Mouse (Mus musculus): ENCODE results near the gene Clip3. TPM values are rescaled to one million over a fixed set of nuclear protein-coding genes. Genes with fewer than 3 reads are reported as not detected.

The Clip3 gene
- total RNA-seq, 1 experiment: 5.4 TPM

GRCm38 (mm10) chr7:30282740-30283139, 8.8 kb upstream of the Clip3 start:
- DNase-seq (ENCODE audit: low read depth, low spot score): no peak
- Histone ChIP-seq H3K27ac (ENCODE audit: insufficient read depth, low read depth, low read length, poor library complexity, severe bottlenecking) (no peak overlapping the region), H3K4me3 (ENCODE audit: insufficient read depth in 1 of 2, low read depth in 1 of 2, low read length in 2 of 2, poor library complexity in 1 of 2, severe bottlenecking in 1 of 2) (no peak overlapping the region), H3K9me3 (ENCODE audit: control insufficient read depth, insufficient read depth, low read depth, low read length) (no peaks in the 10 kb centered on the region), H3K4me1 (ENCODE audit: control insufficient read depth in 2 of 2, insufficient read depth in 2 of 2, low read length in 2 of 2, poor library complexity in 1 of 2) (peaks cover 2 to 7% of the 10 kb centered on the region in 2 experiments; a peak in 2 of 4 replicates), H3K36me3 (ENCODE audit: control insufficient read depth, insufficient read depth, low read length, poor library complexity, severe bottlenecking) (no peaks in the 10 kb centered on the region), H3K9ac (ENCODE audit: insufficient read depth, low read depth, low read length, poor library complexity, severe bottlenecking) (no peak overlapping the region)
- in situ Hi-C loops (cut with MboI; ENCODE audit: low sequenced_read_pairs in 2 of 2, unreplicated experiment in 2 of 2): no loop called here
- no peak for TF ChIP-seq CHD2 (IDR thresholded peaks at IDR 0.05; ENCODE audit: low read depth, low read length)
- TF ChIP-seq HCFC1 (IDR thresholded peaks at IDR 0.05; ENCODE audit: borderline replicate concordance, insufficient read depth, low read length): no peak
- TF ChIP-seq MAFK (IDR thresholded peaks at IDR 0.05; ENCODE audit: insufficient read depth, low read depth, low read length): no peak
- TF ChIP-seq ZC3H11A (IDR thresholded peaks at IDR 0.05; ENCODE audit: borderline replicate concordance, low read depth, low read length): no peak
- TF ChIP-seq ZNF384 (IDR thresholded peaks at IDR 0.05; ENCODE audit: low read depth, low read length): no peak

GRCm38 (mm10) chr7:30286701-30287410, 4.7 kb upstream of the Clip3 start:
- no peak for TF ChIP-seq HCFC1 (IDR thresholded peaks at IDR 0.05; ENCODE audit: borderline replicate concordance, insufficient read depth, low read length)
- TF ChIP-seq ZC3H11A (IDR thresholded peaks at IDR 0.05; ENCODE audit: borderline replicate concordance, low read depth, low read length): no peak
- no peak for TF ChIP-seq MAFK (IDR thresholded peaks at IDR 0.05; ENCODE audit: insufficient read depth, low read depth, low read length)
- TF ChIP-seq ZNF384 (IDR thresholded peaks at IDR 0.05; ENCODE audit: low read depth, low read length): peak; percentile 74
- Histone ChIP-seq H3K4me1 (ENCODE audit: control insufficient read depth in 2 of 2, insufficient read depth in 2 of 2, low read length in 2 of 2, poor library complexity in 1 of 2) (peaks cover 0 to 11% of the 10 kb centered on the region in 2 experiments; a peak in 1 of 4 replicates), H3K9ac (ENCODE audit: insufficient read depth, low read depth, low read length, poor library complexity, severe bottlenecking) (no peak overlapping the region), H3K36me3 (ENCODE audit: control insufficient read depth, insufficient read depth, low read length, poor library complexity, severe bottlenecking) (no peaks in the 10 kb centered on the region), H3K9me3 (ENCODE audit: control insufficient read depth, insufficient read depth, low read depth, low read length) (no peaks in the 10 kb centered on the region), H3K4me3 (ENCODE audit: insufficient read depth in 1 of 2, low read depth in 1 of 2, low read length in 2 of 2, poor library complexity in 1 of 2, severe bottlenecking in 1 of 2) (no peak overlapping the region), H3K27ac (ENCODE audit: insufficient read depth, low read depth, low read length, poor library complexity, severe bottlenecking) (no peak overlapping the region)
- DNase-seq (ENCODE audit: low read depth, low spot score): no peak
- in situ Hi-C loops (cut with MboI; ENCODE audit: low sequenced_read_pairs in 2 of 2, unreplicated experiment in 2 of 2): no loop called here

DNA sequence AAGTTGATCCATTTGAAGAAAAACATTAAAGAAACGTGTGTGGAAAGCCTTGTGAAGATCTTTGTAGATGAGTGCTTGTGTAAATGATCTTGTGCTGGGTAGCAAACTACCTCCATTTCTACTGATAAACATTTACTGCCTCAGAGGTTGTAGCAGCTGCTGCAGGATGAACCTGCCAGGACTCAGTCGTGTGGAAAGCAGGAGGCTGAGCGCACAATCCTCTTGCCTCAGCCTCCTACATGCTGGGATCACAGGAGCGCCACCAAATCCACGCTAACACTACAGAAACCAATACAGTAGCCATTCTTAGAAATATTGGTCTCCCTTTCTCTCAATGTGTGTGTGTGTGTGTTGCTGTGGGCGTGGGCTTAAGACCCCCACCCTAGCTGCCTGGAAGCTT, 3.5 kb upstream of the Clip3 start:
- H3K9ac ChIP-seq (ENCODE audit: insufficient read depth, low read depth, low read length, poor library complexity, severe bottlenecking): no peak overlapping the region
- no peak overlapping the region for H3K27ac ChIP-seq (ENCODE audit: insufficient read depth, low read depth, low read length, poor library complexity, severe bottlenecking)
- in situ Hi-C loops (cut with MboI; ENCODE audit: low sequenced_read_pairs in 2 of 2, unreplicated experiment in 2 of 2): no loop called here
- no peak for DNase-seq (ENCODE audit: low read depth, low spot score)
- H3K36me3 ChIP-seq (ENCODE audit: control insufficient read depth, insufficient read depth, low read length, poor library complexity, severe bottlenecking): no peaks in the 10 kb centered on the region
- H3K4me1 ChIP-seq (ENCODE audit: control insufficient read depth in 2 of 2, insufficient read depth in 2 of 2, low read length in 2 of 2, poor library complexity in 1 of 2): peaks cover 0 to 11% of the 10 kb centered on the region in 2 experiments; a peak in 1 of 4 replicates
- TF ChIP-seq MAFK (IDR thresholded peaks at IDR 0.05; ENCODE audit: insufficient read depth, low read depth, low read length) (no peak), HCFC1 (IDR thresholded peaks at IDR 0.05; ENCODE audit: borderline replicate concordance, insufficient read depth, low read length) (no peak), CHD2 (IDR thresholded peaks at IDR 0.05; ENCODE audit: low read depth, low read length) (no peak), ZNF384 (IDR thresholded peaks at IDR 0.05; ENCODE audit: low read depth, low read length) (no peak), ZC3H11A (IDR thresholded peaks at IDR 0.05; ENCODE audit: borderline replicate concordance, low read depth, low read length) (no peak)
- no peaks in the 10 kb centered on the region for H3K9me3 ChIP-seq (ENCODE audit: control insufficient read depth, insufficient read depth, low read depth, low read length)
- no peak overlapping the region for H3K4me3 ChIP-seq (ENCODE audit: insufficient read depth in 1 of 2, low read depth in 1 of 2, low read length in 2 of 2, poor library complexity in 1 of 2, severe bottlenecking in 1 of 2)

DNA sequence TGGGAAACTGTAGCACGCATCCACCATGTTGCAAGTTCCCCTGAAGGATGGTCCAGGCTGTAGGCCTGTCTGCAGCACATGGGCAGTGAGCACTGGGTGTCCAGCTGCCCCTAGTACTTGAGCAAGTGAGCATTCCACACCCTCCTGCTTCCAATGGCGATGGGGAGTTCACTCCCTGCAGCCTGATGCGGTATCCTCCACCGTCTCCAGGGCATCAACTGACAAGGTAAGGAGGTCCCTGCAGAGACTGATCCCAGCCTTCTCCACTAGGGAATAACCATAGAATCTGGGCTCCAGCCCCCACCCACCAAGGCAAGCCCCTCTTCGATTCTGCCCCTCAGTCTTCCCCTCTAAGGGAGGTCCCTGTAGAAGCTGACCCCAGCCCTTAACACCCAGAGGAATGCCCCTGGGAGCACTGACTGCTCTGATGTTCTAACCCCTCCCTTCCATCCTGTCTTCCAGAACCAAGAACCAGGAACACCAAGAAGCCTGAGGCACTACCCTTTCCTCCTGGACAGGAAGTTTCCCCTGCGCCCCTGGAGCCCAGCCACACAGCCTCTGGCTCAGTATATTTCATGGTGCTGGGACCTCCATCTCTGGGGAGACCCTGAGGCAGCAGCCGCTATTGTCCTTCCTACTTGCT, 2.3 kb upstream of the Clip3 start:
- Histone ChIP-seq H3K4me3 (ENCODE audit: insufficient read depth in 1 of 2, low read depth in 1 of 2, low read length in 2 of 2, poor library complexity in 1 of 2, severe bottlenecking in 1 of 2) (peak overlapping the region; percentile 13 to 21; a peak in 1 of 4 replicates), H3K27ac (ENCODE audit: insufficient read depth, low read depth, low read length, poor library complexity, severe bottlenecking) (no peak overlapping the region), H3K9me3 (ENCODE audit: control insufficient read depth, insufficient read depth, low read depth, low read length) (no peaks in the 10 kb centered on the region), H3K4me1 (ENCODE audit: control insufficient read depth in 2 of 2, insufficient read depth in 2 of 2, low read length in 2 of 2, poor library complexity in 1 of 2) (peaks cover 0 to 11% of the 10 kb centered on the region in 2 experiments; a peak in 1 of 4 replicates), H3K36me3 (ENCODE audit: control insufficient read depth, insufficient read depth, low read length, poor library complexity, severe bottlenecking) (no peaks in the 10 kb centered on the region), H3K9ac (ENCODE audit: insufficient read depth, low read depth, low read length, poor library complexity, severe bottlenecking) (no peak overlapping the region)
- DNase-seq (ENCODE audit: low read depth, low spot score): no peak
- in situ Hi-C loops (cut with MboI; ENCODE audit: low sequenced_read_pairs in 2 of 2, unreplicated experiment in 2 of 2): no loop called here
- TF ChIP-seq MAFK (IDR thresholded peaks at IDR 0.05; ENCODE audit: insufficient read depth, low read depth, low read length): no peak
- no peak for TF ChIP-seq HCFC1 (IDR thresholded peaks at IDR 0.05; ENCODE audit: borderline replicate concordance, insufficient read depth, low read length)
- no peak for TF ChIP-seq ZC3H11A (IDR thresholded peaks at IDR 0.05; ENCODE audit: borderline replicate concordance, low read depth, low read length)
- TF ChIP-seq CHD2 (IDR thresholded peaks at IDR 0.05; ENCODE audit: low read depth, low read length): no peak
- TF ChIP-seq ZNF384 (IDR thresholded peaks at IDR 0.05; ENCODE audit: low read depth, low read length): no peak

Data from ES-E14 (cell line).